Mouse (Mus musculus): ENCODE measurements around the gene Nutm2.
"Not testable (repeated sequence)": the region's sequence is repeated elsewhere in the genome, so short reads cannot be mapped to it uniquely, and the experiment has no call there.

DNA sequence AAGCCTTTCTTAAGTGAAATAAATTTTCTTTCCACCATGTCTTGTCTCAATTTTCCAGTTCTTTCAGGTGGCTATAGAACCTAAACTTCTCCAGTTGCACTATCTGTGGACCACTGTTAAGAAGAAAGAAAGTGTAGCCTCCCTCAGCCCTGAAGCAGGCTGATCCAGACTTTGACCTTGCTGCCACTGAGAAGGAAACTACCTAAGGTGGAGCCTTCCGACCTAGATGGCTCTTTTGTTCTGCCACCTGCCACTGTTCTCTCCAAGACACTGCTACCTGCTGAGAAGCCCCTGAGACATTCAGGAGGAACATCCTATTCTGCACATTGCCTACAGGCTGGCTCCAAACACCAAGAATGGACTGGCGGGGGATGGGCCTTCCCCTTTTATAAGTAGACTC is 6.7 kb upstream of the Nutm2 start:
- TF ChIP-seq ZKSCAN1 (IDR thresholded peaks at IDR 0.05; ENCODE audit: borderline replicate concordance, low read depth, low read length); ELF1 (IDR thresholded peaks at IDR 0.05; ENCODE audit: low read depth, low read length); HCFC1 (IDR thresholded peaks at IDR 0.05; ENCODE audit: low read depth, low read length): not testable (repeated sequence)
